Mouse (Mus musculus) brain, embryonic 14.5 days (tissue): ENCODE data around the gene Pkn2.

Experiments
- CTCF ChIP-seq: fragments of 200-500 bp; IDR thresholded peaks from 2 replicates; pipeline ENCODE4 v1.5.1; 2012; ENCODE audit warnings: inconsistent platforms, mild to moderate bottlenecking, moderate library complexity, borderline replicate concordance; ENCODE audit not compliant: insufficient read depth, insufficient read length; ENCODE audit errors: extremely low read depth
- POLR2A ChIP-seq: fragments of 200-500 bp; IDR thresholded peaks from 2 replicates; pipeline ENCODE4 v1.6.1; 2012; ENCODE audit warnings: mild to moderate bottlenecking, inconsistent platforms, borderline replicate concordance; ENCODE audit not compliant: poor library complexity, insufficient read depth, insufficient read length, severe bottlenecking; ENCODE audit errors: extremely low read depth

GRCm38 (mm10) chr3:142924831-142925348, 43.1 kb upstream of the Pkn2 start:
- TF ChIP-seq CTCF (no peak), POLR2A (no peak)
